Mouse (Mus musculus): ENCODE measurements around the gene Map4k5. TPM values are rescaled to one million over a fixed set of nuclear protein-coding genes. Genes with fewer than 3 reads are reported as not detected.

Gene Map4k5
- polyA plus RNA-seq, 1 experiment from 2014 or later = 33.9 TPM

GRCm38 (mm10) chr12:69908511-69908900 is 15.5 kb upstream of the Map4k5 start:
- 15% methylated on average over 19 of the region's 19 CpGs for WGBS
- H3K9me3 ChIP-seq = no peaks in the 10 kb centered on the region
- peaks cover 24% of the 10 kb centered on the region for H3K4me1 ChIP-seq
- peak overlapping the region; percentile 54 for H3K4me2 ChIP-seq (replicated peaks)
- no peaks in the 10 kb centered on the region for H3K27me3 ChIP-seq
- no peaks in the 10 kb centered on the region for H3K36me3 ChIP-seq
- peak; percentile 86 for ATAC-seq (replicated peaks)
- H3K27ac ChIP-seq (replicated peaks) = peak overlapping the region; percentile 97
- peak overlapping the region; percentile 86 for H3K9ac ChIP-seq (replicated peaks)
- H3K4me3 ChIP-seq = peak overlapping the region; percentile 57

- H3K27me3 ChIP-seq = no peaks in the 10 kb centered on the region
- peak overlapping the region; percentile 57 for H3K4me3 ChIP-seq
- H3K36me3 ChIP-seq = no peaks in the 10 kb centered on the region
- peaks cover 24% of the 10 kb centered on the region for H3K4me1 ChIP-seq
- no peaks in the 10 kb centered on the region for H3K9me3 ChIP-seq
- H3K27ac ChIP-seq (replicated peaks) = peak overlapping the region; percentile 97
- ATAC-seq (replicated peaks) = peak; percentile 90
- peak overlapping the region; percentile 54 for H3K4me2 ChIP-seq (replicated peaks)
- peak overlapping the region; percentile 86 for H3K9ac ChIP-seq (replicated peaks)
- under 1% methylated on average over 30 of the region's 30 CpGs for WGBS
Observed at GRCm38 (mm10) chr12:69907667-69908510, 14.9 kb upstream of the Map4k5 start.

- no peak for ATAC-seq (replicated peaks)
- Histone ChIP-seq H3K9me3 (no peaks in the 10 kb centered on the region), H3K4me2 (replicated peaks) (no peak overlapping the region), H3K4me1 (peaks cover 20% of the 10 kb centered on the region), H3K27me3 (no peaks in the 10 kb centered on the region), H3K27ac (replicated peaks) (no peak overlapping the region), H3K36me3 (no peaks in the 10 kb centered on the region), H3K4me3 (no peak overlapping the region), H3K9ac (replicated peaks) (no peak overlapping the region)
- WGBS = 85% methylated on average over 2 of the region's 2 CpGs
Observed at GRCm38 (mm10) chr12:69904991-69905390, 12.0 kb upstream of the Map4k5 start.

DNA sequence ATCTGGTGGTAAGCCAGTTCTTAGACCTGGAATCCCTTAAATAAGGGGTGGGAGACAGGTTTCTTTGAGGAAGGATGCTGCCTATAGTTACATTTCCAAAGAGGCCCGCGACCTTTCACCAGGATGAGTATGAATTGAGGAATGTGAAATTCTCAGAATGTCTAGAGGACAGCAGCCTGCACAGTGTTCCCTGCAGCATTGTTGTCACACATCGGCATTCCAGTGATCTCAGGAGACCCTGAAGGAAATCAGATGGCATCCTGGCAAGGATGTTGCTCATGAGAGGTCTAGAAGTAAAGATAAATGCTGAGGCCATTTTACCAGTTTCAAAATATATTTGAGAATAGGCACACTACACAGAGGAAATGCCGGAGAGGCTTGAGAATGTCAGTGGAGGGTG is 5.1 kb upstream of the Map4k5 start:
- WGBS = 90% methylated on average over 4 of the region's 4 CpGs

DNA sequence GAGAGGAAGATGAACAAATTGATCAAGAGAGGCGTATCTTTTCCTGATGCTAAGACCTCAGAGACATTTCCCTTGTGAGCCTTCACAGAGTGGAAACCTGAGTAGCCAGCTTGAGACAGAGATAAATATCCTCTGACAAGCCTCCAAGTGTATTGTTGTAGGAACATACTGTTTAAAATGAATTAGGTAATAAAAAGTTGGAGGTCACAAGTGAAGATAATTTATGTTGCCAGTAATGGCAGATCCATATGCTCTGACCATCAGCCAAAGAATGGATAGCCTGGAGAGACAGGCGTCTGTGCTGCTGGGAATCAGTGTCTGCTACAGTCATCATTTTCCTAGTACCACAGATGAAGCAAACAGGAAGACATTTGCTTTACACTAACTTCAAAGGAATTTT is 2.0 kb upstream of the Map4k5 start:
- Histone ChIP-seq H3K4me2 (replicated peaks) (no peak overlapping the region), H3K27ac (replicated peaks) (no peak overlapping the region), H3K36me3 (no peaks in the 10 kb centered on the region), H3K4me3 (no peak overlapping the region), H3K27me3 (no peaks in the 10 kb centered on the region), H3K4me1 (peaks cover 23% of the 10 kb centered on the region), H3K9ac (replicated peaks) (no peak overlapping the region), H3K9me3 (no peaks in the 10 kb centered on the region)
- WGBS = 72% methylated on average over 2 of the region's 2 CpGs
- no peak for ATAC-seq (replicated peaks)

More for the DNA sequence above, 5.1 kb upstream of the Map4k5 start:
- H3K4me3 ChIP-seq = no peak overlapping the region
- no peak overlapping the region for H3K9ac ChIP-seq (replicated peaks)
- ATAC-seq (replicated peaks) = no peak
- no peak overlapping the region for H3K27ac ChIP-seq (replicated peaks)
- H3K4me2 ChIP-seq (replicated peaks) = no peak overlapping the region
- H3K4me1 ChIP-seq = peaks cover 7% of the 10 kb centered on the region; the same call in 1 of the 2 replicates
- H3K36me3 ChIP-seq = no peaks in the 10 kb centered on the region
- H3K9me3 ChIP-seq = no peaks in the 10 kb centered on the region
- H3K27me3 ChIP-seq = no peaks in the 10 kb centered on the region

DNA sequence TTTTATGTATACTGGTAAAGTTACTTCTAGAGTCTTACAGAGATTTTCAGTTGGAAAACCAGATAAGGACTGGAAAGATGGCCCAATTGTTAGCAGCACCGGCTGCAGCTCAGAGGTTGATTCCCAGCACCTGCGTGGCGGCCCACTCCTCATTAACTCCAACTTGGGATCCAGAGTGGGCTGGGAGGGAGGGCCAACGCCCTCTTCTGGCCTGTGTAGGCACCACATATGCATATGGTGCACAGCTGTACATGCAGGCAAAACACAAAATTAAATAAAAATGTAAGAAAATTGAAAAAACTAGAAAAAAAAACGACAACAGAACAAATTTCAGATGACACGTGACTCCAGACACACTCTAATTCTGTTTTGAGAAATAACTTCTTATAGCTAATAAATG is 927 bp upstream of the Map4k5 start:
- no peaks in the 10 kb centered on the region for H3K36me3 ChIP-seq
- peaks cover 31% of the 10 kb centered on the region for H3K4me1 ChIP-seq
- WGBS = 65% methylated on average over 6 of the region's 6 CpGs
- H3K27me3 ChIP-seq = no peaks in the 10 kb centered on the region
- peak overlapping the region; percentile 91; the same call in 1 of the 2 replicates for H3K27ac ChIP-seq (replicated peaks)
- no peak overlapping the region for H3K4me2 ChIP-seq (replicated peaks)
- no peak for ATAC-seq (replicated peaks)
- no peak overlapping the region for H3K9ac ChIP-seq (replicated peaks)
- H3K9me3 ChIP-seq = no peaks in the 10 kb centered on the region
- H3K4me3 ChIP-seq = no peak overlapping the region

GRCm38 (mm10) chr12:69891721-69892120 is 1.3 kb downstream of the Map4k5 start:
- no peaks in the 10 kb centered on the region for H3K36me3 ChIP-seq
- peaks cover 38% of the 10 kb centered on the region for H3K4me1 ChIP-seq
- peak overlapping the region; percentile 81 for H3K4me3 ChIP-seq
- no peaks in the 10 kb centered on the region for H3K27me3 ChIP-seq
- ATAC-seq (replicated peaks) = no peak
- H3K4me2 ChIP-seq (replicated peaks) = peak overlapping the region; percentile 55
- H3K9me3 ChIP-seq = no peaks in the 10 kb centered on the region
- peak overlapping the region; percentile 91 for H3K27ac ChIP-seq (replicated peaks)
- peak overlapping the region; percentile 89 for H3K9ac ChIP-seq (replicated peaks)
- WGBS = 32% methylated on average over 3 of the region's 3 CpGs

- peak overlapping the region; percentile 6; the same call in 1 of the 2 replicates for H3K9ac ChIP-seq (replicated peaks)
- H3K36me3 ChIP-seq = no peaks in the 10 kb centered on the region
- H3K27ac ChIP-seq (replicated peaks) = 0 out of 2 replicates have a peak overlapping the region, but pooled peaks have one; percentile 27
- peaks cover 39% of the 10 kb centered on the region for H3K4me1 ChIP-seq
- WGBS = 22% methylated on average over 5 of the region's 5 CpGs
- H3K27me3 ChIP-seq = no peaks in the 10 kb centered on the region
- no peak for ATAC-seq (replicated peaks)
- peak overlapping the region; percentile 81; the same call in 1 of the 2 replicates for H3K4me3 ChIP-seq
- H3K9me3 ChIP-seq = no peaks in the 10 kb centered on the region
- H3K4me2 ChIP-seq (replicated peaks) = peak overlapping the region; percentile 55
Observed at GRCm38 (mm10) chr12:69890476-69890875, 2.5 kb downstream of the Map4k5 start.

DNA sequence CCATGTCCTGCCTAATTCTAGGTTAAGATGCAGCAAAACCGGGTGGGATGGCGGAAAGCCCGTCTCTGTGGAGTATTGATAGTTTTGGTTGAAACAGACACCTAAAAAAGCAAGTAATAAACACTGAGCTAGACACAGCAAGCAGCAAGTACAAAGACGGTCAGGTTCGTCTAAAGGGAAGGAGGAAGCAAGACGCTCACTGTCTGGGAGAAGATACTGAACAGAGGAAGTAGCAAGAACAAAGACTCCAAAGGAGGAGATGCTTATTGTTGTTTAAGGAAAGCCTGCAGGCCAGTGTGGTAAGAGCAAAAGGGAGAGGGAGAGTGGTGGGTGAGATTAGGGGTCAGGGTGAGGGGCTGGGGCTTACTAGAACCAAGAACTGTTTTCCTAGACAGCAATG is 2.9 kb downstream of the Map4k5 start:
- 49% methylated on average over 6 of the region's 6 CpGs for WGBS
- Histone ChIP-seq H3K36me3 (no peaks in the 10 kb centered on the region), H3K27me3 (no peaks in the 10 kb centered on the region), H3K4me1 (peaks cover 39% of the 10 kb centered on the region), H3K4me3 (no peak overlapping the region), H3K9me3 (no peaks in the 10 kb centered on the region), H3K4me2 (replicated peaks) (peak overlapping the region; percentile 55), H3K9ac (replicated peaks) (peak overlapping the region; percentile 29; the same call in 1 of the 2 replicates), H3K27ac (replicated peaks) (0 out of 2 replicates have a peak overlapping the region, but pooled peaks have one; percentile 27)
- no peak for ATAC-seq (replicated peaks)

DNA sequence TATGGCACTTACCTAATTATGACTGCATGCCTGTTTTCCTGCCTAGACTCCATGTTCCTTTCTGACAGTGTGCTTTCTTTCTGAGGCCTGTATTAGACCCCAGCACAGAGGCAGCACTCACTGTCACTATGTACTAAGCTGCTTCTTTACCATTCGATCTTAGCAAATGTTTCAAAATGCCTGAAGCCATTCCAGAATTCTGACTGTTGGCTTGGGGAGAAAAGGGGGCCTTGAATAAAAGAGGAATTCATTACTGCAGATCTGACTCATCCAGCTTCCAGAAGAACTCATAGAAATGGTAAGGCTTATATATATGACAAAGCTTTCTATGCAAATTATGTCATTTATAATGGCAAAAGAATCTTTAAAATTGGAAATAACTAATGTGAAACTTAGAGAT is 4.7 kb downstream of the Map4k5 start:
- no peaks in the 10 kb centered on the region for H3K9me3 ChIP-seq
- H3K9ac ChIP-seq (replicated peaks) = no peak overlapping the region
- no peaks in the 10 kb centered on the region for H3K36me3 ChIP-seq
- WGBS = 51% methylated on average over 1 of the region's 1 CpGs
- no peaks in the 10 kb centered on the region for H3K27me3 ChIP-seq
- H3K4me2 ChIP-seq (replicated peaks) = no peak overlapping the region
- no peak for ATAC-seq (replicated peaks)
- H3K4me1 ChIP-seq = peaks cover 34% of the 10 kb centered on the region
- no peak overlapping the region for H3K4me3 ChIP-seq
- H3K27ac ChIP-seq (replicated peaks) = no peak overlapping the region

GRCm38 (mm10) chr12:69887776-69888175 is 5.2 kb downstream of the Map4k5 start:
- Histone ChIP-seq H3K9me3 (no peaks in the 10 kb centered on the region), H3K4me2 (replicated peaks) (no peak overlapping the region), H3K4me1 (peaks cover 32% of the 10 kb centered on the region), H3K4me3 (no peak overlapping the region), H3K27me3 (no peaks in the 10 kb centered on the region), H3K27ac (replicated peaks) (no peak overlapping the region), H3K36me3 (no peaks in the 10 kb centered on the region), H3K9ac (replicated peaks) (no peak overlapping the region)
- ATAC-seq (replicated peaks) = no peak
- 92% methylated on average over 6 of the region's 6 CpGs for WGBS

DNA sequence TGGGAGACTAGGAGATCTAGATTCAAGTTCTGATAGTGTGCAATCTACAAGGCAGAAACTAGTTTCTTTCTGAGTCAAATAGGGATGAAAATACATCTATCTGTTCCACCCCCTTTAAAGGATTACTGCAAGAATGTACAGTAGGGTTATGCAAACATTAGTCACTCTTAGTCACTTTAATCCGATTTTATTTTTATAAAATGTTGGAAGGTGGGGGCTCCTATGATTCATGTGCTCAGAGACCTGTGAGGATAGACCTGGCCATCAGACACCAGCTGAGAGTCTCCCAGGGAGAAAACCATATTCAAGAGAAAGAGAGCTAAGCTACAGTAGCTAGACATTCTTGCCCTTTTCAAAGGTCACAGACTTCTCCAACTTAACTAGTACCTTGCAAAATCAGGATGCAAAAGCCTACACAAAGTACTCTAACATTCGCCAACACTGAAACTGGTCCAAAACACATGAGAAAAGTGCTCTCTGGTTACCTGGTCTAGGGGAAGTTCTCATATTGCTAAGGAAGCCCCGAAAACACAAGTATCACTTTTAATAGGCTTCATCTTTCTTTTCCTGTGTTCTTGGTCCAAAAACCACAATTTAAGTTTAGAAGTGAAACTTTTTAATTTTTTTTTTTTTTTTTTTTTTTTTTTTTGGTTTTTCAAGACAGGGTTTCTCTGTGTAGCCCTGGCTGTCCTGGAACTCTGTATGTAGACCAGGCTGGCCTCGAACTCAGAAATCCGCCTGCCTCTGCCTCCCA is 7.7 kb downstream of the Map4k5 start:
- 95% methylated on average over 5 of the region's 5 CpGs for WGBS
- Histone ChIP-seq H3K36me3 (no peaks in the 10 kb centered on the region), H3K4me3 (no peak overlapping the region), H3K27me3 (no peaks in the 10 kb centered on the region), H3K27ac (replicated peaks) (no peak overlapping the region), H3K9me3 (no peaks in the 10 kb centered on the region), H3K9ac (replicated peaks) (no peak overlapping the region), H3K4me2 (replicated peaks) (no peak overlapping the region), H3K4me1 (peaks cover 26% of the 10 kb centered on the region)
- ATAC-seq (replicated peaks) = no peak
